Mouse (Mus musculus): ENCODE results near the gene Ces1d. TPM values are rescaled to one million over a fixed set of nuclear protein-coding genes. Genes with fewer than 3 reads are reported as not detected.

Ces1d gene
- polyA plus RNA-seq, 1 experiment from 2014 or later: 1.8 TPM

DNA sequence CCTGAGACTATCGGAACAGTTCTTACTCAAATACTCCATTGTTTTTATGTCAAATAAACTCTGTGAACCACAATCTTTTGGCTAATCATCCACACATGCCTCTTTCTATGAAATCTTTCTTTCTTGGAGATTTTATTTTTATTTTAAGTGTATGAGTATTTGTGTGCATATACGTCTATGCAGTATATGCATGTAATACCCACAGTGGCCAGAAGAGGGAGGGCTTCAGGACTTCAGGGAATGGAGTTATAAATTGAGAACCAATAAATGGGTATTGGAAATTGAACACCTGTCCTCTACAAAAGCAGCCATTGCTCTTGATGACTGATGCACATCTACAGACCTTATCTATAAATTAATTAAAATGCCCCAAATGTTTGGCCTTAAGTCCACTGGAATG, 65.4 kb downstream of the Ces1d start:
- Histone ChIP-seq H3K9ac (no peak overlapping the region), H3K27me3 (no peaks in the 10 kb centered on the region), H3K4me2 (no peak overlapping the region), H3K9me3 (replicated peaks) (no peaks in the 10 kb centered on the region), H3K36me3 (no peaks in the 10 kb centered on the region), H3K27ac (no peak overlapping the region), H3K4me1 (replicated peaks) (no peaks in the 10 kb centered on the region), H3K4me3 (no peak overlapping the region)
- 90% methylated on average over 2 of the region's 2 CpGs for whole genome bisulfite sequencing
- no peak for ATAC-seq (replicated peaks; ENCODE audit: insufficient number of reproducible peaks, insufficient read depth, low FRiP score, low read depth)

DNA sequence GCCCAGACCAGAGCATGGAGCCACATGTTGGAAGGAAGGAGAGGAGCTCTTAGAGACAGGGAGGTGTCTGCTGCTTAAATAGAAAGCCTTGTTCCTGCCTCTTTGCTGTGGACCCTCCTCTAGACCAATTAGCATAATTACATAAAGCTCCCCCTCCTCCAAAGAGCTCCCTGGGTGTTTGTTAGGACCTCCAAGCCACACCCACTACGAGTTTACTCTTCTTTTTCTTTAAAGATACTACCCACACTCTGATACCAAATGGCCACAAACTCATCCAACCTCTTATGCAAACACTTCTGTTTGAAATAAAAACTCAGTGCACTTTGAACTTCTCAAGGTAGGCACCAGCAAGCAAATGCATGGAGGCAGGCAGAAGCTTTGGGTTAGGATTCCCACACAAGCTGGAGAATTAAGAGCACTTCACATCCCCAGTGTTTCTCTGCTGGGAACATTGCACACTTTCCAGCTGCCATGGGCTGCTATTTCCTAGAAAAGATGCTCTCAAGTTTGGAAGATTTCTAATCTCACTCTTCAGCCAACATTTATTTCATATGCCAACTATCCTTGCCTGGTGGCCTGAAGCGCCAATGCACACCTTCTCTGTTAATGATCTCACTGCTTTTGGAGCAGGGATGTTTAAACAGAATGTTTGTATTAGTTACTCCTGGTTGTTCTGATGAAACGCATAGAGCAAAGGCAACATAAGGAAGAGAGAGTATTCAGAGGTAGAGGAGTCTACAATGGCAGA, 66.2 kb downstream of the Ces1d start, which contains the start of gene Ces1c:
Gene Ces1c (minus strand): TSS at position 51 of the 748 bp plus-strand sequence.
- no peaks in the 10 kb centered on the region for H3K9me3 ChIP-seq (replicated peaks)
- H3K4me2 ChIP-seq: no peak within 1 kb of the TSS
- H3K4me3 ChIP-seq: no peak within 1 kb of the TSS
- 72% methylated on average over 3 of the region's 3 CpGs for WGBS
- H3K27ac ChIP-seq: no peak within 1 kb of the TSS
- ATAC-seq (replicated peaks; ENCODE audit: insufficient number of reproducible peaks, insufficient read depth, low FRiP score, low read depth): no peak
- H3K4me1 ChIP-seq (replicated peaks): no peaks in the 10 kb centered on the region
- no peaks in the 10 kb centered on the region for H3K36me3 ChIP-seq
- no peaks in the 10 kb centered on the region for H3K27me3 ChIP-seq
- no peak within 1 kb of the TSS for H3K9ac ChIP-seq

DNA sequence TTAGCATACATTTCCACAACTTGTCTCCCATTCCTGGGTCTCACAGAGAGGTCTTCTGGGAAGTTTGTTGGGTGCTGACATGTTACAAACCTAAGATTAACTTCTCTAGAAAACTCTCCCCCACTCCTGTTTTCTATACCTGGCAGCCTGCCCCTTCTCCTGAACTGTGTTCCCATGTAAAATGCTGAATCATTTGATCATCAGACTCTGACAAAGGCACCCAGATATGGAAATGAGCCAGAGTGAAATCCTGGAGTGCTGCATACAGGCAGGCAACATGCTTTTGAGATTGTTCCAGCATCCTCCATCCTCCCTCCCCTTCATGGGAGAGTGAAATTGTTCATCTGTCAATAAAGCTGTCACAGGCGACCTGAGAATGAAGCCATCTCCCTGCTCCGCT, 71.2 kb downstream of the Ces1d start:
- no peak overlapping the region for H3K27ac ChIP-seq
- H3K9ac ChIP-seq: no peak overlapping the region
- 55% methylated on average over 2 of the region's 2 CpGs for WGBS
- no peak overlapping the region for H3K4me3 ChIP-seq
- no peaks in the 10 kb centered on the region for H3K9me3 ChIP-seq (replicated peaks)
- no peak overlapping the region for H3K4me2 ChIP-seq
- no peaks in the 10 kb centered on the region for H3K4me1 ChIP-seq (replicated peaks)
- H3K36me3 ChIP-seq: no peaks in the 10 kb centered on the region
- no peak for ATAC-seq (replicated peaks; ENCODE audit: insufficient number of reproducible peaks, insufficient read depth, low FRiP score, low read depth)
- no peaks in the 10 kb centered on the region for H3K27me3 ChIP-seq

DNA sequence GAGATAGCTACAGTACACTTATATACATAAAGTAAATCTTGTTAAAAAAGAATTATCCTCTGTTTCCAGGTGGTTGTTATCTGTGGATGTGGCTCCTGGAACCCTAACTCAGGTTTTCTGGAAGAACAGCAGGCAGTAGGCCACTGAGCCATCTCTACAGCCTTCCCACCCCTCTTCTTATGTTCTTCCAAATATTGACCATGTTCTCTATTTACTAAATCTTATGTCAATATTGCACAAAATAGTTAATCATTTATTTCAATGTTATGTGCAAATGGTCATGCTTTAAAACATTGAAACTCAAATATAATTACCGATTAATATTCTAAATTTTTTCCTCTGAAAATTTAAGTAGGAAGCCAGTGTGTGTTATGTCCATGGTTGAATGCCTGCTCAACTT, 75.6 kb downstream of the Ces1d start:
- no peak overlapping the region for H3K4me2 ChIP-seq
- H3K27me3 ChIP-seq: no peaks in the 10 kb centered on the region
- no peak overlapping the region for H3K9ac ChIP-seq
- H3K36me3 ChIP-seq: no peaks in the 10 kb centered on the region
- no peaks in the 10 kb centered on the region for H3K4me1 ChIP-seq (replicated peaks)
- no peak overlapping the region for H3K4me3 ChIP-seq
- no peak for ATAC-seq (replicated peaks; ENCODE audit: insufficient number of reproducible peaks, insufficient read depth, low FRiP score, low read depth)
- no peak overlapping the region for H3K27ac ChIP-seq
- no peaks in the 10 kb centered on the region for H3K9me3 ChIP-seq (replicated peaks)
- WGBS: 81% methylated on average over 1 of the region's 1 CpGs

Other genes starting within 250 kb of the Ces1d start
- 0.03 and 2.9 TPM in 2 replicates for gene Slc6a2, start 237.8 kb downstream of the Ces1d start, polyA plus RNA-seq (2015; fragmentation: Nextera tagmentation; extraction: Ambion mirVana)
- gene Ces1a, start 149.6 kb downstream of the Ces1d start, polyA plus RNA-seq (2015; fragmentation: Nextera tagmentation; extraction: Ambion mirVana): not detected in 2 replicates
- gene Ces1b, start 117.8 kb downstream of the Ces1d start, polyA plus RNA-seq (2015; fragmentation: Nextera tagmentation; extraction: Ambion mirVana): 0.06 and 0.65 TPM in 2 replicates
- not detected in 2 replicates for gene Ces1c, start 66.6 kb downstream of the Ces1d start, polyA plus RNA-seq (2015; fragmentation: Nextera tagmentation; extraction: Ambion mirVana)
- 0.18 and 0.43 TPM in 2 replicates for gene Ces1e, start 31.8 kb upstream of the Ces1d start, polyA plus RNA-seq (2015; fragmentation: Nextera tagmentation; extraction: Ambion mirVana)
- gene Ces1f, start 81.9 kb upstream of the Ces1d start, polyA plus RNA-seq (2015; fragmentation: Nextera tagmentation; extraction: Ambion mirVana): 0.19 and 0.20 TPM in 2 replicates
- 0.05 TPM in 1 of 2 replicates, not detected in the other for gene Ces1g, start 139.5 kb upstream of the Ces1d start, polyA plus RNA-seq (2015; fragmentation: Nextera tagmentation; extraction: Ambion mirVana)
- not detected in 2 replicates for gene Ces1h, start 181.9 kb upstream of the Ces1d start, polyA plus RNA-seq (2015; fragmentation: Nextera tagmentation; extraction: Ambion mirVana)

Data from heart, embryonic 15.5 days (tissue).